Mouse (Mus musculus) T-cell, adult 2 months (primary cell): ENCODE results near the gene Fam227b.

Source experiments
- DNase-seq: peaks from one replicate; pipeline ENCODE4 v3.0.0; 2022; ENCODE audit warnings: low spot score

Fam227b gene

GRCm38 (mm10) chr2:126006088-126006487 lies 145.7 kb downstream of the Fam227b start:
- DNase-seq: no peak

GRCm38 (mm10) chr2:126002291-126002690 lies 149.5 kb downstream of the Fam227b start:
- DNase-seq: no peak

- no peak for DNase-seq
Observed at GRCm38 (mm10) chr2:125975808-125976345, 175.9 kb downstream of the Fam227b start.

GRCm38 (mm10) chr2:125975206-125975605 lies 176.6 kb downstream of the Fam227b start:
- DNase-seq: no peak

- DNase-seq: no peak
Observed at GRCm38 (mm10) chr2:125973207-125973606, 178.6 kb downstream of the Fam227b start.

- DNase-seq: no peak
Observed at GRCm38 (mm10) chr2:125968811-125969210, 183.0 kb downstream of the Fam227b start.

- DNase-seq: no peak
Observed at GRCm38 (mm10) chr2:125948195-125948594, 203.6 kb downstream of the Fam227b start.

GRCm38 (mm10) chr2:125943301-125943700 lies 208.5 kb downstream of the Fam227b start:
- no peak for DNase-seq

- no peak for DNase-seq
Observed at GRCm38 (mm10) chr2:125941111-125941785, 210.6 kb downstream of the Fam227b start.

- no peak for DNase-seq
Observed at GRCm38 (mm10) chr2:125938993-125939642, 212.7 kb downstream of the Fam227b start.

GRCm38 (mm10) chr2:125936396-125936795 lies 215.4 kb downstream of the Fam227b start:
- DNase-seq: no peak

GRCm38 (mm10) chr2:125933977-125934376 lies 217.8 kb downstream of the Fam227b start:
- DNase-seq: no peak
